Mouse (Mus musculus): ENCODE results near the gene Tox3. TPM values are rescaled to one million over a fixed set of nuclear protein-coding genes. Genes with fewer than 3 reads are reported as not detected.

The Tox3 gene
- polyA plus RNA-seq (2015; fragmentation: Nextera tagmentation; extraction: Ambion mirVana) = 0.22 and 0.41 TPM in 2 replicates

DNA sequence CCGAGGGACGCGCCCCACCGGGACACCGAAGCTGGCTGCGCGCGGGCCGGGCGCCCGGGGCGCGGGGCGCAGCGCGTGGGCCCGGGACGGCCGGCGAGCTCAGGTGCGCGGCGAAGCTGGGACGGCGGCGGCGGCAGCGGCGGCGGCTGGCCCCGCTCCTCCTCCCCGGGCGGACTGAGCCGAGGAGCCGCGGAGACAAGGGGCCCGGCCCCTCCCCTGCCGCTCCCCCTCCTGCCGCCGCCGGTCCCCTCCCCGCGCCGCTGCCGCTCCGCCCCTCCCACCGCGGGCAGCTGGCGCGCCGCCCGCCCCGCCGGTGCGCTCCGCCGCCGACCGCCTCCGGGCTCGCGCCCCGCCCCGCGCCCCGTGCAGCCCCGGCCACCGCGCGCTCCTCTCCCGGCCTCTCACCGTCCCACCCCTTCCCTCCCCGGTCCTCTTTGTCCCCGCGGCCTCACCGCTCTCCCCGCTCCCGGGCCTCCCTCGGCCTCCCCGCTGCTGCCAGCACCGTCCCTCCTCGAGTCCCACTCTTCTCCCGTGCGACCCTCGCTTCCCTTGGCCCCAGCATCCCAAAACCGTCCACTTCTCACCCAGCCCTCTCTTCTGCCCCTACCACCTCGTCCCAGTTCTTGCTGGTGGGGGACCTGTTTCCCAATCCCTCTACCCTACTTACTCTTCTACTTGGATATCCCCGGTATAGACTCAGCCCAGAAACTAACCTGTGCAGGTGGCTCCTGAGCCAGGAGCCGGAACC is at the start of gene Tox3:
TSS of gene Tox3 (minus strand) at position 166 of the 748 bp plus-strand sequence.

Data from spleen, postnatal 0 days (tissue).